Mouse (Mus musculus) heart, postnatal 25 days (tissue): ENCODE data around the gene Pccb. TPM values are rescaled to one million over a fixed set of nuclear protein-coding genes. Genes with fewer than 3 reads are reported as not detected.

Experiments used
- DNase-seq: peaks from one replicate; pipeline ENCODE4 v3.0.0; 2022; ENCODE audit warnings: low spot score
- intact Hi-C: fragments of 180-260 bp; cut with DNase I; formaldehyde crosslinking; loops from one replicate; pipeline ENCODE4 v1.15.1; 2025
- total RNA-seq, 2 experiments: library from RNA; stranded (reverse); gene quantifications; 2 replicates each; pipeline ENCODE4 v1.2.3; 2021

Gene Pccb
- total RNA-seq = 100 to 1,000 TPM in 1 of 2 experiments, 10 to 100 TPM in 1; 99.6 to 104 TPM

DNA sequence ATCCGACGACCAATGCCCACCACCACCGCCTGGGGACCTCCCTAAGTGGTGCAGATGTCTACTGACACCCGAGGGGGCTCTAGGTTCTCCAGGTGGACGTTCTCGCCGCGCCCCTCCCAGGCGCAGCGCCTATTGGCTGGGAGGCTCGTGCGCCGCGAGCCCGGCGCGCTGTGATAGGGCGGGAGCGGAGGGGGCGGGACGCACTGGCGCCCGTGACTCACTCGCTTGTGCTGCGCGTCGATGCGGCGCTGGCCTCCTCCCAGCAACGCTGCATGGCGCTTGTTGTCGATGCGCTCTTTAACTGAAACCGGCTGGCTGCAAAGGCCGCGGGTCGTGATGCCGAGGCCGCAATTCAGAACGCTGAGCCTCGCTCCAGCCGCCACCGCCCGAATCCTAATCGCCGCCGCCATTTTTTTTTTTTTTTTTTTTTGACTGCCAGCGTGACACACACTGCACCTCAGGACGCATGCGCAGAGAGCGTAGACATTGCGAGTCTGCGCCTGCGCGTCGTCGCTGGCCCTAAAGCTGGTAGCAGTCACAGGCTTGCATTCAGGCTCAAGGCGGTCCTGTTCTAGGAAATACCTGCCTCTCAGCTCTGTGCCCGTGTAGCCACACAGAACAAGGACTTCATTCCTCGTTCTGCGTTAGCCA is at the start of gene Pccb:
Gene Pccb, minus strand, starts transcription at position 451 of the 651 bp plus-strand sequence.
- peak; percentile 90 for DNase-seq
- intact Hi-C loops = loop anchor here (1.0 kb wide), 1 partner anchor 37 kb away; no protein-coding TSS in a partner anchor

- intact Hi-C loops = no loop called here
- DNase-seq = no peak
These were observed 49.0 kb upstream of the Pccb start for GRCm38 (mm10) chr9:101083728-101084127.

DNA sequence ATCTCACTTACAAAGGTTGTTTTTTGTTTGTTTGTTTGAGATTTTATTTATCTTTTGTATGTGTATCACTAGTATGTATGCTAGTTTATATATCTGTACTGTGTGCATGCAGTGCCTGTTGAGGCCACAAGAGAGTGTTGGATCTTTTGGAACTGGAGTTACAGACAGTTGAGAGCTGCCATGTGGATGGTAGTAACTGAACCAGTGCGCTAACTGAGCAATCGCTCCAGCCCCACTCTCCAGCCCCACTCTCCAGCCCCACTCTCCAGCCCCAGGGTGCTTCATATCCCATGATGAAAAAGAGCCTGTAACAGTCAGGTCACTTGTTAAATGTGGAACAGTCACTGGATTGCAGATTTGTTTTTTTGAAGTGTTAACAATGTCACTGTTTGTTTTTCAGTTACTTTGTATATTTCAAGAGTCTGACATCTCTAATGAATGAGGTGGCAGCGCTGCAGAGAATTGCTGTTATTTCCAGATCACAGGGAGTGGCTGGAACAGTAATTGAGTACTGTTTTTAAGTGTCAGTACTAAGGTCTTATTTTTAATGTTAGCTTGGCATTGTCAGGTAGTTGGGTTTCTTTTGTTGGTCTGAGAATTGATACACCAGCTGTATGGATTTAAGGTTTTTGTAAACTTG is 45.5 kb upstream of the Pccb start:
- no peak for DNase-seq
- intact Hi-C loops = no loop called here

DNA sequence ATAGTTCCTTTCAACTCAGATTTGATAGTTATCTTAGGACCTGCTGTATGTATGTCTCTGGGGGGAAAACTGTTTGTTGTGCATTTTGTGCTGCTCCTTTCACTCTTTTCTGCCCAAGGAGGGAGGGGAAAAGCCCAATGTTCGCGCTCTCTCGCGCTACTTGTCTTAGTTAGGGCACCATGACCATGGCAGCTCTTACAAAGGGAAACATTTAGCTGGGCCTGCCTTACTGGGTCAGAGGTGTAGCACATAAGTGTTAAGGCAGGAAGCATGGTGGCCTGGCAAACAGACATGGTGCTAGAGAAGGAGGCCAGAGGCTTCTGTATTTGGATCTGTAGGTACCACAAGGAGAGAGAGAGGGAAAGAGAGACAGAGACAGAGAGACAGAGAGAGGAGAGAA is 43.9 kb upstream of the Pccb start:
- intact Hi-C loops = loop anchor here (5.0 to 10.0 kb wide), 5 partner anchors 34 to 534 kb away; partner anchors contain the start of gene Nck1

GRCm38 (mm10) chr9:101077486-101077885 is 42.8 kb upstream of the Pccb start:
- DNase-seq = no peak
- intact Hi-C loops = loop anchor here (5.0 to 10.0 kb wide), 5 partner anchors 35 to 533 kb away; partner anchors contain the start of gene Nck1

More for the DNA sequence above, 43.9 kb upstream of the Pccb start:
- no peak for DNase-seq

DNA sequence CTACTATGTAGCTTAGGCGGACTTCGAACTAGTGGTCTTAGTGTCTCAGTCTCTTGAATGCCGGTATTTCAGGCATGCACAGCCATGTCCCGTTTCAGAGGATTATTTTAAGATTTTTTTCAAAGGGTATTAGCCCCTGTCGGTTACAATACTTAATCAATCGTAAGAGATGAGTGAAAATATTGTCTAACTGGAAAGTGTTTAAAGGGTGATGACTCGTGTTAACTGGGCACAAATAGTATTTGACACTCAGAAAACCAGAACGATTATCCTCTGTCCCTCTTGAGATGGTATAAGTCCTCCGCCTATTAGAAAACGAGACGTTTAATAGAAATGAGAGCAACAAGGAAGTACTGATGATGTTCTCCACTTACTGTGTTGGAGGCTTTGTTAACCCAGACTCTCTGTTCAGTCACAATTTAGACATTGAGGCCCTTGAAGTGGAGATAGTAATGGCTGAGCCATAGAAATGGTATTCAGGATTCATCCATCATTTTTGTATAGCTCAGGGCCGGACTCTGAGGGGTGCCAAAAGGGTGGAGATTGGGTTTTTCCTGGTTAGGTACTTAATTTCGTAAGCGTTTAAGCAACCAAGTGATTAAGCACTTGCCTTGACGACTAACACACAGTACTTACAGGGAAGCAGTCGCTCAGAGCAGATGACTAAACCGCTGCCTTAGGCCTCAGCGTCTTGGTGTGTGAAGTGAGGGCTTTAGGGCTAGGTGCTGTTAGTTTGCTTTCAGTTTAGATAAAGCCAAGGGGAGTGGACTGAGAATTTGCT is 41.6 kb upstream of the Pccb start:
- intact Hi-C loops = loop anchor here (5.0 to 10.0 kb wide), 5 partner anchors 36 to 531 kb away; partner anchors contain the start of gene Nck1
- no peak for DNase-seq

- no peak for DNase-seq
- intact Hi-C loops = loop anchor here (5.0 to 10.0 kb wide), 5 partner anchors 37 to 531 kb away; partner anchors contain the start of gene Nck1
These were observed 41.0 kb upstream of the Pccb start for GRCm38 (mm10) chr9:101075694-101076093.

DNA sequence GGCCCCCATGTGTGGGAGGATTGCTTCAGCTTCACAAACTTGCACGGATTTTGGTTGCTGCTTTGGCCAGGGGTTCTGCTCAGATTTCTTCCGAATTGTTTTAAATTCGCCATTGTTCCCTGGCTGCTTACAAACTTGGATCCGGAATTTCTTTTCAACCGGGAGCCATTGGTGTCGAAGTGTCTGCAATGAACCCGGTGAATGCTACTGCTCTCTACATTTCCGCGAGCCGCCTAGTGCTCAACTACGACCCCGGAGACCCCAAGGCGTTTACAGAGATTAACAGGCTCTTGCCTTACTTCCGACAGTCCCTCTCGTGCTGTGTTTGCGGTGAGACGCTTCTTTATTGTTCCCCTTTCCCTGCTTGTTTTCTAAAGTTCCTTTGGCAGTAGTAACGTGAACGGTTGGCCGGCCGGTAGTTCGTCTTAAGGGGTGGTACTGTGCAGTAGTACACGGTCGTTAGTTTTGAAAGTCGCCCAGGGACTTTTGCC is 40.4 kb upstream of the Pccb start:
- intact Hi-C loops = loop anchor here (5.0 to 10.0 kb wide), 5 partner anchors 37 to 530 kb away; partner anchors contain the start of gene Nck1
- no peak for DNase-seq

DNA sequence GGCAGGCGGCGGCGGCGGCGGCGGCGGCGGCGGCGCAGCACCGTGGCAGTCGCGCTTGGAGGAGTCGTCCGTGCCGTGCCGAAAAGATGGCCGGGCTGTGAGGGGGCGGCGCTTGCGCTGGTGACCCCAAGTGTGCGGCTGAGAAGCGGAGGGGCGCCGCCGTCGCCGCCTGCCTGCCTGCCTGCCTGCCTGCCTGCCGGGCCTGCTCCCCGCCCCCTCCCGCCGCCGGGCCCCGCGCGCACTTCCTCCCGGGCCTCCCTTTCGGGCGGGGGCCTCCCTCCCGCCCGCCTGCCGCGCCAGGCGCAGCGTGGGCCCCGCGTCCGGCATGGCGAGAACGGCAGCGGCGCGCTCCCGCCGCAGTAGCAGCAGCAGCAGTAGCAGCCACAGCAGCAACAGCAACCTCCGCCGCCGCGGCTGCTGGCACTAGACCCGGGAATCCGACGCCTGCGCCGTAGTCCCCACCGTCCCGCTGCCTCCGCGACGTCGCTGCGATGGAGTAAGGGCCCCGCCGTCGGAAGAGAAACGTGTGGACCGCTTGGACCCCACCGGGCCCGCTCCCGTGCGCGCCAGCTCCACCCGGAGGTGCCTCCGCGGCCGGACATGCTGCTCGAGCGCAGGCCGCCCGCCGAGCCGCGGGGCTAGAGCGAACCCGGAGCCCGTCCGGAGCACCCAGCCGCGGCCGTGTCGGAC is 39.8 kb upstream of the Pccb start:
- peak; percentile 81 for DNase-seq
- intact Hi-C loops = loop anchor here (5.0 to 10.0 kb wide), 5 partner anchors 38 to 530 kb away; partner anchors contain the start of gene Nck1

DNA sequence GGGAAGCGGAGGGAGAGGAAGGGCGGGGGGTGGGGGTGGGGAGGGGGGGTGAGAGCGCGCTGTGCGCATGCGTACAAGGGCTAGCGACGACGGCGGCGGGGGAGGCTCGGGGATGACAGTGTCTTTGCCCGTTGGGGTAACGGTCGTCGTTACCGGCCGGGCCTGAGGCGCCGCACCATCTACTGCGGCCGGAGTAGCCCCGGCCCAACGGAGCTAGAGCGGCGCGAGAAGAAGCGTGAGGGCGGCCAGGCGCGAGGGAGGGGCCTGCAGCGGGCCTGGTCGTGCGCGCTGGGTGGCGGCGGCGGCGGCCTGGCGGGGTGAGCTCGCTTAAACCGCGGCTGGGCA is 39.3 kb upstream of the Pccb start, which contains the start of gene Msl2:
Gene Msl2, plus strand, starts transcription at position 115 of the 345 bp plus-strand sequence.
- DNase-seq = no peak
- intact Hi-C loops = loop anchor here (10.0 kb wide), 1 partner anchor 529 kb away; the partner anchor contains the start of gene Nck1

GRCm38 (mm10) chr9:101073041-101073986 is 38.6 kb upstream of the Pccb start:
- intact Hi-C loops = loop anchor here (10.0 kb wide), 1 partner anchor 529 kb away; the partner anchor contains the start of gene Nck1
- peak; percentile 98 for DNase-seq

GRCm38 (mm10) chr9:101072506-101072905 is 37.8 kb upstream of the Pccb start:
- intact Hi-C loops = loop anchor here (10.0 kb wide), 1 partner anchor 528 kb away; the partner anchor contains the start of gene Nck1
- no peak for DNase-seq

DNA sequence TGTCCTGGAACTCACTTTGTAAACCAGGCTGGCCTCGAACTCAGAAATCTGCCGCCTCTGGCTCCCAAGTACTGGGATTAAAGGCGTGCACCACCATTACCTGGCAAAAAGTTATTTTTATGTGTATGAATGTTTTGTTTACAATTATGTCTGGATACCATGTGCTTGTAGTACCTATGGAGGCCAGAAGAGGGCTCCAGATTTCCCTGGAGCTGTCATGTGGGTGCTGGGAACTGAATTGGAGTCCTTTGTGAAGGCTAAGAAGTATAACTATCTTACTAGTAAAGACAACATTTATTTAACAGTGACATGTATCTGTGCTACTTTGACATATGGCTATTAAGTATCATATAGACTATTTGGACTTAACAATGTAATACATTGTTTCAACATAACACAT is 35.1 kb upstream of the Pccb start:
- intact Hi-C loops = loop anchor here (10.0 kb wide), 1 partner anchor 525 kb away; the partner anchor contains the start of gene Nck1
- no peak for DNase-seq

DNA sequence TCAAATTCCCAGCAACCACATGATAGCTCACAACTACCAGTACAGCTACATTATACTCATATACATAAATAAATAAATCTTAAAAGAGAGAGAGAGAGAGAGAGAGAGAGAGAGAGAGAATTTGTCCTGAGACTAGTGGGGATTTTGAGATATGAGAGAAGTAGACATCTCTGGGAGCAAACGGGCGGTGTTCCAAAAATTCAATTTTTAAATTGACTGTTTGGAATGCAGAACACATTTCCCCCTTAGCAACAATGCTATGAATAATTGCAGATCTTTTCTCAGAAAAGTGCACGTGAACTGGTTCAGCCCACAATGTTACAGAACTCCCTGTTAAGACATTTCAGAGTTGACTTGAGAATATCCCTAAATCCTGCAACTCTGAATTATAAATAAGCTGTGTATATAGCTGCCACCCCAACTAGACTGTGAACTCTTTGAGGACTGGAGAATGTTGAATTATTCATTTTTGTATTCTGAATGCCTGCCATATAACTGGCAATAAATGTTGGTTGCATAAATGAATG is 30.4 kb upstream of the Pccb start:
- intact Hi-C loops = no loop called here
- DNase-seq = no peak

- intact Hi-C loops = no loop called here
- DNase-seq = no peak
These were observed 27.6 kb upstream of the Pccb start for GRCm38 (mm10) chr9:101062253-101062780.

- no peak for DNase-seq
These were observed 26.3 kb upstream of the Pccb start for GRCm38 (mm10) chr9:101061035-101061434.

DNA sequence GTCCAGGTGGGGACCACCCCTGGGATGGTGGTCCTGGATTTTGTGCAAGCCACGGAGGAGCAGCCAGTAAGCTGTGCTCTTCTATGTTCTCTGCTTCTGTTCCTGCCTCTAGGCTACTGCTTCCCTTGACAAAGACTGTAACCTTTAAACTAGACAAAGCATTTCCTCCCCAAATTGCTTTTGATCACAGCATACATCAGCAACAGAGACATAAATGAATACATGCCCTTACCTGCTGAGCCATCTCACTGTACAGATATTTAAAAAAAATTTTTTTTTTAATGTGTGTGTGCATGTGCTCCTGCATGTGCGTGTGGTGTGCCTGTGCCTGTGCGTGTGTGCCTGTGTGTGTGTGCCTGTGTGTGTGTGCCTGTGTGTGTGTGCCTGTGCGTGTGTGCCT is 22.5 kb upstream of the Pccb start:
- DNase-seq = no peak
- intact Hi-C loops = no loop called here

More at GRCm38 (mm10) chr9:101061035-101061434, 26.3 kb upstream of the Pccb start:
- intact Hi-C loops = no loop called here

DNA sequence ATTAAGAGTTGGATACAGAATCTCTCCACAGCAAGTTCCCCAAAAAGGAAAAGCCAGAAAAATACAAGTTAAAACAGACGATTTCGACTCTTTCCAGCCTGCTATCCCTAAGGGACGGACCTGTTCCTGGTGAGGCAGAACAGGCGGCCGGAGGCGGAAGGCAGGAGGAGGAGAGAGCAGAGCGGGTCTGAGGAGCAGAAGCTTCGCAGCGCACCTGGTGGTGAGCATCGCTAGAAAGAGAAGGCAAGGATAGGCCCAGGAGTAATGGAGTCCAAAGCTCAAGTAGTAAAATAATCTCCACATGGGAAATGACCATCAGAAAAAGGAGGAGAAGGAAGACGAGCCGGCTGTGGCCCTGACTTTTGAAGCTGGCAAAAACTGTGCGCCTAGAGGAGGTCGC is 18.6 kb upstream of the Pccb start:
- no peak for DNase-seq
- intact Hi-C loops = no loop called here
